Mouse (Mus musculus): Measurements from ENCODE around the gene Capn3. TPM values are rescaled to one million over a fixed set of nuclear protein-coding genes. Genes with fewer than 3 reads are reported as not detected.
A peak's percentile ranks its signal among the peaks of the same experiment; 100 is the strongest.

The Capn3 gene
- polyA plus RNA-seq, 1 experiment from 2014 or later = 0.64 TPM

DNA sequence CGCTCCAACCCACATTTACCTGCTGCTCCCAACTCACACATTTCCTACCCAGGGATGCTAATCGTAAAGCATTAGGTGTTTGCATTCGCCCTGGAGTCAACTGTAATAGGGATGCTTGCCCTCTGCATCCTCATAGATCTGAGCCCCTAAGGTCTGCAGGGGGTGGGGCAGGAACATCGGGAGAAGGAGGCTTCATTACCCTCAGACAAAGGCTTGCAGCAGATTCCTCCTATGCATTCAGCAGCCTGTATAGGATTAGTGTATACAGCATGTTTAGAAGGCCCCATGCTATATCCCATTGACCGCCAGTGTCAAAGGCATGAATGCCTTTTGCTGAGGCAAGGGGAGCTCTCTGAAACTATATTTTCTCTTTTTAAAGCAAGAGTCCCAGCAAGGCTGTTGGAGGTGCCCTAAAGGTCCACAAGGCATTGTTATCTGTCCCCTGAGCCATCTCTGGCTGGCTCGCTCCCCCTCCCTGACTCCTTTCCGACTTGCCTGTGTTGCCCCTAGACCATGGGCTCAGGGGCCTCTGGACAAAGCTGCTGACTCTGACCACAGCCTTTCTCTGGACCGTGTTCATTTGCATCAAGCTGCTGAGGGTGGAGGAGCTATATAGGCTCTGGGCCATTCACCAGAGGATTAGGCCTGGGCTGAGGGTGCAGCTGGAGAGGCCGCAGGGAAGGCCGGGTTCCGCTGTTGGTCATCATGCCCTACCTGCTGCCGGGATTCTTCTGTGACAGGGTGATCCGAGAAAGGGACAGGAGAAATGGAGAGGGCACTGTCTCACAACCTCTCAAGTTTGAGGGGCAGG, 20.7 kb downstream of the Capn3 start:
- Histone ChIP-seq H3K4me3 (replicated peaks; ENCODE audit: low read length) (no peak overlapping the region), H3K27ac (no peak overlapping the region), H3K36me3 (replicated peaks; ENCODE audit: control insufficient read depth, insufficient read depth) (no peaks in the 10 kb centered on the region), H3K4me1 (replicated peaks; ENCODE audit: control insufficient read depth, insufficient read depth, low read length) (no peaks in the 10 kb centered on the region), H3K27me3 (ENCODE audit: control insufficient read depth, insufficient read depth, low read length) (no peaks in the 10 kb centered on the region), H3K9ac (no peak overlapping the region), H3K9me3 (ENCODE audit: control insufficient read depth, low read length) (no peaks in the 10 kb centered on the region), H3K4me2 (replicated peaks) (no peak overlapping the region)
- WGBS = 63% methylated on average over 13 of the region's 13 CpGs
- DNase-seq (ENCODE audit: low spot score) = no peak
- no peak for ATAC-seq (ENCODE audit: low FRiP score)

DNA sequence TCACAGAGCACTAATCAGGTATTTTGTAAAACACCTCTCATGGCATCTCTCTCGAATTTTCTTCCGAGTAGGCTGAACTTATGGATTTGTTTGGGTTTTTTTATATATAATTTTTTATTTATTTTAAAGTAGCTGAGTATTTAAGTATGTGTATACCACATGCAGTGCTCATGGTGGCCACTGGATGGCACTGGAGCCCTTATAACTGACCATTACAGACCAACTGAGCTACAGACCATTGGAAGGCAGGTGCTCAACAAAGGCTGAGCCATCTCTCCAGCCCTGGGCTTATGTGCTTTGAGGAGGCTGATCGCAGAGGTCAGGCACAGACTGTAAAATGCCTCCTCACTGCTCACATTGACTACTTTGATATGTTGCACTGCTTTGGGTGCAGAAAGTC, 22.8 kb downstream of the Capn3 start:
- Histone ChIP-seq H3K4me1 (replicated peaks; ENCODE audit: control insufficient read depth, insufficient read depth, low read length) (no peaks in the 10 kb centered on the region), H3K9me3 (ENCODE audit: control insufficient read depth, low read length) (no peaks in the 10 kb centered on the region), H3K4me3 (replicated peaks; ENCODE audit: low read length) (no peak overlapping the region), H3K9ac (no peak overlapping the region), H3K36me3 (replicated peaks; ENCODE audit: control insufficient read depth, insufficient read depth) (no peaks in the 10 kb centered on the region), H3K4me2 (replicated peaks) (no peak overlapping the region), H3K27ac (no peak overlapping the region), H3K27me3 (ENCODE audit: control insufficient read depth, insufficient read depth, low read length) (no peaks in the 10 kb centered on the region)
- WGBS = 64% methylated on average over 3 of the region's 3 CpGs
- peak; percentile 54 for DNase-seq (ENCODE audit: low spot score)
- ATAC-seq (ENCODE audit: low FRiP score) = no peak

DNA sequence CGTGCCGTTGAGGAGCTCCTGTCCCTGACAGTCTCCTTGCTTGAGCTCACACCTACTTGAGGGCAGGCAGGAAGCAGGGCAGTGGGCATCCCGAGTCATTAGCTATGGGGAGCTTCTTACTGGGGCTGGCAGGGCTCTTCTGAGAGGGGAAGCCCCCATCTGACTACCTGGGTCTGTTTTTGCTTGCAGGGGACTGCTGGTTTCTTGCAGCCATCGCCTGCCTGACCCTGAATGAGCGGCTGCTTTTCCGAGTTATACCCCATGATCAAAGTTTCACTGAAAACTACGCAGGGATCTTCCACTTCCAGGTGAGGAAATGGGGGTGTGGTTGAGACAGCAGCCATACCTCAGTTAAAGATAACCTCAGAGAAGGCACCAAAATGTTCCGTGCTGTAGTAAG, 26.1 kb downstream of the Capn3 start:
- H3K4me1 ChIP-seq (replicated peaks; ENCODE audit: control insufficient read depth, insufficient read depth, low read length) = no peaks in the 10 kb centered on the region
- 83% methylated on average over 8 of the region's 8 CpGs for WGBS
- DNase-seq (ENCODE audit: low spot score) = no peak
- no peak overlapping the region for H3K4me3 ChIP-seq (replicated peaks; ENCODE audit: low read length)
- no peak overlapping the region for H3K27ac ChIP-seq
- no peaks in the 10 kb centered on the region for H3K36me3 ChIP-seq (replicated peaks; ENCODE audit: control insufficient read depth, insufficient read depth)
- no peak overlapping the region for H3K9ac ChIP-seq
- no peak for ATAC-seq (ENCODE audit: low FRiP score)
- no peak overlapping the region for H3K4me2 ChIP-seq (replicated peaks)
- H3K9me3 ChIP-seq (ENCODE audit: control insufficient read depth, low read length) = no peaks in the 10 kb centered on the region
- no peaks in the 10 kb centered on the region for H3K27me3 ChIP-seq (ENCODE audit: control insufficient read depth, insufficient read depth, low read length)

DNA sequence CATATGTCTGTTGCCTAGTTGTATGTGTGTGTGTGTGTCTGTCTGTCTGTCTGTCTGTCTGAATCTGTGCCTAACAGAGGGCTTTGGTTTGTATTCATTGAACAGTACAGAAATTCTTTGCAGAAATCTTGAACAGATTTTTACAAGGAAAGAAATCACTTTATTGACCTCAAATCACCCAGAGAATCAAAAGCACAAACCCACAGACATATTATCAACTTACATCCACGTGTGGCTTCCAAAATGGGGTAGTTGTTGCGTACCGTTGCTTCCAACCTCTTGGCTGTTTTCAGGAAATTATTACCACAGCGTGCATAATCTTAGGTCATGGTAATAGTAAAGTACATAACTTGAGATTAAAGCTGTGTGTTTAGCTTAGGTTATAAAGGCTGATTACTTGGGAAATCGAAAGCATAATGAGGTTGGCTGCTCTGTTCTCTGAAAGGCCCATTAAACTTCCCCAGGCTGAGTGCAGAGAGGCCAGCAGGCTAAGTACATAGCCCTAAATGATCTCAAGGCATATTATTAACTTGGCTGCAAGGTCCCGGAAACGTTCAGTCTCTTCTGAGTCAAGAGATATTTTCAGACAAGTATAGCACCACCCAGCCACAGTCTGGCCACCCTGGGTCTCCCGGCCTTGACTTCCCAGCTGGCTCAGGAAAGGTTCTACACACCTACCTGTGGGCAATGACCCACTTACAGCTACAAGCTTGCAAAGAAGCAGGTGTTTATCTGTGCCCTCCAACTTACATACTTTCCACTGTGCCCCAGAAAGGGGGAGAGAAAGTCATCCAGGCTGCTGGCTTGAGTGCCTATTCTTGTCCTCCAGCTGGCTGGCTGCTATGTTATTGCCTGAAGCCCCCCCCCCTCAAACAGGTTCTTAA, 26.9 kb downstream of the Capn3 start:
- 85% methylated on average over 8 of the region's 8 CpGs for WGBS
- Histone ChIP-seq H3K4me3 (replicated peaks; ENCODE audit: low read length) (no peak overlapping the region), H3K4me1 (replicated peaks; ENCODE audit: control insufficient read depth, insufficient read depth, low read length) (no peaks in the 10 kb centered on the region), H3K27ac (no peak overlapping the region), H3K36me3 (replicated peaks; ENCODE audit: control insufficient read depth, insufficient read depth) (no peaks in the 10 kb centered on the region), H3K4me2 (replicated peaks) (no peak overlapping the region), H3K9me3 (ENCODE audit: control insufficient read depth, low read length) (no peaks in the 10 kb centered on the region), H3K9ac (no peak overlapping the region), H3K27me3 (ENCODE audit: control insufficient read depth, insufficient read depth, low read length) (no peaks in the 10 kb centered on the region)
- no peak for ATAC-seq (ENCODE audit: low FRiP score)
- no peak for DNase-seq (ENCODE audit: low spot score)

DNA sequence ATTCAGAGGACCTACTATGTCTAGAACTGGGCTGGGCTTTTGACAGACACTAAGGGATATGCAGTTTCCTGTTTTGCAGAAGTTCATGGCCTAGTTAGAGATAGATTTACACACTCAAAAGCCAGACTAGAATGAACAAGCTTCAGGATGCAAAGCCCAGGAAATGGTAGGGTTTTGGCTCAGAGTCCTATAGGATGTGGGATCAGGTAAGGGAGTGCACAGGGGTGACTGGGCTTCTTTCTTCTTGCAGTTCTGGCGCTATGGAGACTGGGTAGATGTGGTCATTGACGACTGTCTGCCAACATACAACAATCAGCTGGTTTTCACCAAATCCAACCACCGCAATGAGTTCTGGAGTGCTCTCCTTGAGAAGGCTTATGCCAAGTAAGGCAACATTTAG, 28.4 kb downstream of the Capn3 start:
- Histone ChIP-seq H3K9me3 (ENCODE audit: control insufficient read depth, low read length) (no peaks in the 10 kb centered on the region), H3K4me2 (replicated peaks) (no peak overlapping the region), H3K27me3 (ENCODE audit: control insufficient read depth, insufficient read depth, low read length) (no peaks in the 10 kb centered on the region), H3K4me1 (replicated peaks; ENCODE audit: control insufficient read depth, insufficient read depth, low read length) (no peaks in the 10 kb centered on the region), H3K27ac (no peak overlapping the region), H3K9ac (no peak overlapping the region), H3K4me3 (replicated peaks; ENCODE audit: low read length) (no peak overlapping the region), H3K36me3 (replicated peaks; ENCODE audit: control insufficient read depth, insufficient read depth) (no peaks in the 10 kb centered on the region)
- 91% methylated on average over 3 of the region's 3 CpGs for WGBS
- no peak for ATAC-seq (ENCODE audit: low FRiP score)
- DNase-seq (ENCODE audit: low spot score) = no peak

DNA sequence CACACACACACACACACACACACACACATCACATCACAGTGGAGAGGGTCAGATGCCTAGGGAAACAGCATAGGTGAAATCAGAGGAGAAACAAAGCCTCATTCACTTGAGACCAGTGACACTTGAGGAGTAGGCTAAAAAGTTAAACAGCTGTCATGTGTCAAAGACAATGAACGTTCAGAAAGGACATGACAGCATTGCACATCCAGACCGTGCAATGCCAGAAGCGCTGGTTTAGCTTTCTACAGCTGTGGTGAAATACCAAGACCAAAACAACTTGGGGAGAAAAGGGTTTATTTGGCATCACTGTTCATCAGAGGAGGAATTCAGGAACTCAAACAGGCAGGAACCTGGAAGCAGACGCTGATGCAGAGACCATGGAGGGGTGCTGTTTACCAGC, 37.4 kb downstream of the Capn3 start:
- Histone ChIP-seq H3K4me2 (replicated peaks) (no peak overlapping the region), H3K4me1 (replicated peaks; ENCODE audit: control insufficient read depth, insufficient read depth, low read length) (no peaks in the 10 kb centered on the region), H3K9ac (no peak overlapping the region), H3K4me3 (replicated peaks; ENCODE audit: low read length) (no peak overlapping the region), H3K36me3 (replicated peaks; ENCODE audit: control insufficient read depth, insufficient read depth) (no peaks in the 10 kb centered on the region), H3K27ac (no peak overlapping the region), H3K9me3 (ENCODE audit: control insufficient read depth, low read length) (no peaks in the 10 kb centered on the region), H3K27me3 (ENCODE audit: control insufficient read depth, insufficient read depth, low read length) (no peaks in the 10 kb centered on the region)
- WGBS = 67% methylated on average over 4 of the region's 4 CpGs
- DNase-seq (ENCODE audit: low spot score) = no peak
- no peak for ATAC-seq (ENCODE audit: low FRiP score)

DNA sequence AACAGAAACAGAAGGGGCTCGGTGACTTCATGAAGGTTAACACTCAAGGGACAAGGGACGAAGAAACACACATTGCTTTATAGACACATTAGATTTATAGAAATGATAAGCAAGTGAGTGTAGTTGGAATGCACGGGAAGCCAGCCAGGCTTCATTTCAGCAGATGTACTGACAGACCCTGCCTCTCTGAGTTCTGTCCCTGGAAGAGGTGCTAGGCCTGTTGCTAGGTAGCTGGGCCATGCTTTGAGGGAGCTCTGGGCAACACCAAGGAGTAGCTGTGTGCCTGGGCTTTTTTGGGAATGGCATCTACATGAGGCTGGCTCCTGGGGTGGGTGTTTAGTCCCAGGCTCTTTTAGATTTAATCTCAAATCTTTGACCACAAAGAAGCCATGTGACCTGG, 40.7 kb downstream of the Capn3 start:
- DNase-seq (ENCODE audit: low spot score) = no peak
- Histone ChIP-seq H3K27me3 (ENCODE audit: control insufficient read depth, insufficient read depth, low read length) (no peaks in the 10 kb centered on the region), H3K4me2 (replicated peaks) (no peak overlapping the region), H3K9ac (no peak overlapping the region), H3K4me3 (replicated peaks; ENCODE audit: low read length) (no peak overlapping the region), H3K36me3 (replicated peaks; ENCODE audit: control insufficient read depth, insufficient read depth) (no peaks in the 10 kb centered on the region), H3K9me3 (ENCODE audit: control insufficient read depth, low read length) (no peaks in the 10 kb centered on the region), H3K27ac (no peak overlapping the region), H3K4me1 (replicated peaks; ENCODE audit: control insufficient read depth, insufficient read depth, low read length) (no peaks in the 10 kb centered on the region)
- ATAC-seq (ENCODE audit: low FRiP score) = no peak
- WGBS = 79% methylated on average over 3 of the region's 3 CpGs

DNA sequence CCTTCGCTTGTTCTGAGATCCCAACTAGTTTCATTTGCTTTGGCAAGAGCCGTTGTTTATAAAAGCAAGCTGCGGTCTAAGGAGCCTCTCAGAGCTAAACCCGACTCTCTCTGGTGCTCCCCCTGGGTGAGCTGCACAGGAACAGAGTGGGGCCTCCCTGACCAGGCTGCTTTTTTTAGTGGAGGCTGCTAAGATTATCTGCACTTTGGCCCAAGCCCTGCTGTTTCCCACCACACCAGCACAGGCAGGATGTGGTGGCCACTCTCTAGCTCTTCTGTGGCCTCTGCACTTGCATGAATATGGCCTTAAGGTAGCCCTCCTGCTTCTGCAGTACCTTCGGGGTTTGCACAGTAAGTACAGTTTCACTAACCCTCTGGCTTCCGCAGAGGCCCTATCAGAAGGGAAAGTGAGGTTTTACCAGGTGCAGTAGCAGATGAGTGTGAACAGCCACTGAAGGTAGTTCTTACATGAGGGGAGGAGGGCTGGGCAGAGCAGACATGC, 44.2 kb downstream of the Capn3 start:
- WGBS = 82% methylated on average over 6 of the region's 6 CpGs

DNA sequence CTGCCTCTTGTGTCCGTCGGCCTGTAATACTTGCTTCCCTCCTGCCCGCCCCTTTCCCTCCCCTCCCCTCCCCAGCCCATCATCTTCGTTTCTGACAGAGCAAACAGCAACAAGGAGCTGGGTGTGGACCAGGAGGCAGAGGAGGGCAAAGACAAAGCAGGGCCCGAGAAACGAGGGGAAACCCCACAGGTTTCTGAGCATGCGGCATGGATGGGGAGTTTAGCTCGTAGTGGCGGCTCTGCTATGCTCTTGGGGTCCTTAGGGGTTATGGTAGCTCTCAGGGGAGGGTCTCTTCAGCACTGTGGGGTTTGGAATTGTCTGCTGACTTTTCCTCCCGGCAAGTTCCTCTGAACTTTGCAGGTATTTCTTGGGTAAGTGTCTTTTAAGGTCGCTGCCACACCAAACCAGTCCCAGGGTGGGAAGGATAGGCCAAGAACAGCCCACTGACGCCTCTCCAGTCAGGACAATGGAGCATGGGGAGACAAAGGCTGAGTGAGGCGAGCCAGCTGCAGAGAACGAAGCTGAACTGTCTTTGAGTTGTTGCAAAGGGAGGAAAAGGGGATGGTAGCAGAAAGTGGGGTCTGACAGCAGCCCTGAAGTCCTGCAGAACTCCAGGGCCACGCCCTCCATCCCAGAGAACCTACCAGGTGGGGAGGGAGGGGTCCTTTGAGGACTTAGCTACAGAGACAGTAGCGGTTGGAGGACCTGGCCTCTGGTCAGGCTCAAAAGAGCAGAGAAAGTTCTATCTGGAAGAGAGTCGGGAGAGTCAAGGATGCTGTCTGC, 45.5 kb downstream of the Capn3 start:
- Histone ChIP-seq H3K9me3 (ENCODE audit: control insufficient read depth, low read length) (no peaks in the 10 kb centered on the region), H3K9ac (no peak overlapping the region), H3K4me3 (replicated peaks; ENCODE audit: low read length) (no peak overlapping the region), H3K36me3 (replicated peaks; ENCODE audit: control insufficient read depth, insufficient read depth) (peaks cover 11% of the 10 kb centered on the region), H3K4me2 (replicated peaks) (no peak overlapping the region), H3K27ac (no peak overlapping the region), H3K27me3 (ENCODE audit: control insufficient read depth, insufficient read depth, low read length) (no peaks in the 10 kb centered on the region), H3K4me1 (replicated peaks; ENCODE audit: control insufficient read depth, insufficient read depth, low read length) (no peaks in the 10 kb centered on the region)
- ATAC-seq (ENCODE audit: low FRiP score) (no peak), DNase-seq (ENCODE audit: low spot score) (no peak)
- WGBS = 38% methylated on average over 17 of the region's 17 CpGs

More for the DNA sequence above, 44.2 kb downstream of the Capn3 start:
- Histone ChIP-seq H3K4me2 (replicated peaks) (no peak overlapping the region), H3K27me3 (ENCODE audit: control insufficient read depth, insufficient read depth, low read length) (no peaks in the 10 kb centered on the region), H3K4me3 (replicated peaks; ENCODE audit: low read length) (no peak overlapping the region), H3K9ac (no peak overlapping the region), H3K36me3 (replicated peaks; ENCODE audit: control insufficient read depth, insufficient read depth) (peaks cover 3% of the 10 kb centered on the region; the same call in 1 of the 2 replicates), H3K9me3 (ENCODE audit: control insufficient read depth, low read length) (no peaks in the 10 kb centered on the region), H3K4me1 (replicated peaks; ENCODE audit: control insufficient read depth, insufficient read depth, low read length) (no peaks in the 10 kb centered on the region), H3K27ac (no peak overlapping the region)
- DNase-seq (ENCODE audit: low spot score) = no peak
- ATAC-seq (ENCODE audit: low FRiP score) = no peak

Data from hindbrain, embryonic 14.5 days (tissue).